Mouse (Mus musculus): Measurements from ENCODE around the gene Cstad.

Cstad gene

GRCm38 (mm10) chr2:30595796-30596195 is 956 bp downstream of the Cstad start:
- DNase-seq (ENCODE audit: low spot score in 2 of 2) = no peak

- DNase-seq (ENCODE audit: low spot score in 2 of 2) = no peak
These were observed 4.8 kb downstream of the Cstad start for GRCm38 (mm10) chr2:30599621-30600020.

GRCm38 (mm10) chr2:30600291-30600690 is 5.5 kb downstream of the Cstad start:
- DNase-seq (ENCODE audit: low spot score in 2 of 2) = no peak

GRCm38 (mm10) chr2:30600965-30601841 is 6.4 kb downstream of the Cstad start:
- DNase-seq (ENCODE audit: low spot score in 2 of 2) = peak in 1 of 2 experiments; percentile 23

GRCm38 (mm10) chr2:30602451-30602850 is 7.6 kb downstream of the Cstad start:
- DNase-seq (ENCODE audit: low spot score in 2 of 2) = no peak

GRCm38 (mm10) chr2:30603731-30604130 is 8.9 kb downstream of the Cstad start:
- DNase-seq (ENCODE audit: low spot score in 2 of 2) = no peak

- no peak for DNase-seq (ENCODE audit: low spot score in 2 of 2)
These were observed 10.3 kb downstream of the Cstad start for GRCm38 (mm10) chr2:30604880-30605761.

- DNase-seq (ENCODE audit: low spot score in 2 of 2) = no peak
These were observed 10.9 kb downstream of the Cstad start for GRCm38 (mm10) chr2:30605762-30606051.

- DNase-seq (ENCODE audit: low spot score in 2 of 2) = no peak
These were observed 11.8 kb downstream of the Cstad start for GRCm38 (mm10) chr2:30606621-30607052.

- DNase-seq (ENCODE audit: low spot score in 2 of 2) = no peak
These were observed 13.1 kb downstream of the Cstad start for GRCm38 (mm10) chr2:30607941-30608340.

- no peak for DNase-seq (ENCODE audit: low spot score in 2 of 2)
These were observed 13.9 kb downstream of the Cstad start for GRCm38 (mm10) chr2:30608690-30609201.

GRCm38 (mm10) chr2:30613574-30613973 is 18.7 kb downstream of the Cstad start:
- peak; percentile 59 to 64 for DNase-seq (ENCODE audit: low spot score in 2 of 2)

GRCm38 (mm10) chr2:30614151-30614923 is 19.5 kb downstream of the Cstad start:
- DNase-seq (ENCODE audit: low spot score in 2 of 2) = no peak

GRCm38 (mm10) chr2:30615869-30616268 is 21.0 kb downstream of the Cstad start:
- no peak for DNase-seq (ENCODE audit: low spot score in 2 of 2)

GRCm38 (mm10) chr2:30616464-30616863 is 21.6 kb downstream of the Cstad start:
- no peak for DNase-seq (ENCODE audit: low spot score in 2 of 2)

GRCm38 (mm10) chr2:30618487-30619248 is 23.8 kb downstream of the Cstad start:
- no peak for DNase-seq (ENCODE audit: low spot score in 2 of 2)

GRCm38 (mm10) chr2:30623873-30624272 is 29.0 kb downstream of the Cstad start:
- no peak for DNase-seq (ENCODE audit: low spot score in 2 of 2)

- no peak for DNase-seq (ENCODE audit: low spot score in 2 of 2)
These were observed 30.5 kb downstream of the Cstad start for GRCm38 (mm10) chr2:30625296-30625826.

- DNase-seq (ENCODE audit: low spot score in 2 of 2) = no peak
These were observed 31.3 kb downstream of the Cstad start for GRCm38 (mm10) chr2:30626058-30626675.

GRCm38 (mm10) chr2:30627338-30627737 is 32.5 kb downstream of the Cstad start:
- no peak for DNase-seq (ENCODE audit: low spot score in 2 of 2)

All from frontal cortex, postnatal 14 days (tissue).